Mouse (Mus musculus) cerebellum, adult 18-20 months (tissue): ENCODE data around the gene Acbd7.

ENCODE experiments used
- DNase-seq, 2 experiments: peaks; one replicate each; pipeline ENCODE4 v3.0.0; 2021

Acbd7 gene

DNA sequence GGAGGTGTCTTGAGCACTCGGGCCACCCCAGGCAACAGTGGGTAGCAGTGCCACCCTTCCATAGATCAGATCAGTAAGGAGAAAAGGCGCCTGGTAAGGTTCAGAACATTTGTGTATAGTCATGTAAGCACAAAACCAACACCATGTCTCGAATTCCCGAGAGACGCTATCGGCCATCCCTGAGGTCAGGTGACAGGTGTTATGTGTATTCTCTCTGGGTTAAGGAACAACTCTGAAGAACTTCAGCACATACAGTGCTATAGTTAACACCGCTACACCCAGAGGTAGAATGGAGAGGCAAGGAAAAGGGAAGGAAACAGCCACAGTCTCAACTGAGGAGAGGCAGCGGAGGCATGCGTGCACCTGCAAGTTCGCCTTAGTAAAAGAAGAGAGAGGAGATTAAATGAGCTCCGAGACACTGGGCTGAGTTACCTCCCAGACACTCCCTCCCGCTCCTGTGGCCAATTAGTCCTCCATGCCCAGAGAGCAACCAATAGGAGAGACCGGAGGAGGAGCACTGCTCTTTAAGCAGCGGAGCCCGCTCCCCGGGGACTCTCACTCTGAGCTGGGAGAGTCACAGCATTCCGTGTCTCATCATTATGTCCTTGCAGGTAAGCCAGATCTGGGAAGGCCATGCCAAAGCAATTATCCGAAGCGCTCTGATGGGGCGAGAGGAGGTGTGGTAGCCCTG lies at the start of gene Acbd7:
TSS of gene Acbd7 (plus strand) at position 558 of the 691 bp plus-strand sequence.
- peak; percentile 53 to 68 for DNase-seq

- no peak for DNase-seq
Observed at GRCm38 (mm10) chr2:3286243-3286642, 49.7 kb upstream of the Acbd7 start.

- no peak for DNase-seq
Observed at GRCm38 (mm10) chr2:3289581-3289980, 46.4 kb upstream of the Acbd7 start.

GRCm38 (mm10) chr2:3292170-3292569 lies 43.8 kb upstream of the Acbd7 start:
- DNase-seq, result no peak

- DNase-seq, result no peak
Observed at GRCm38 (mm10) chr2:3295826-3296225, 40.1 kb upstream of the Acbd7 start.

DNA sequence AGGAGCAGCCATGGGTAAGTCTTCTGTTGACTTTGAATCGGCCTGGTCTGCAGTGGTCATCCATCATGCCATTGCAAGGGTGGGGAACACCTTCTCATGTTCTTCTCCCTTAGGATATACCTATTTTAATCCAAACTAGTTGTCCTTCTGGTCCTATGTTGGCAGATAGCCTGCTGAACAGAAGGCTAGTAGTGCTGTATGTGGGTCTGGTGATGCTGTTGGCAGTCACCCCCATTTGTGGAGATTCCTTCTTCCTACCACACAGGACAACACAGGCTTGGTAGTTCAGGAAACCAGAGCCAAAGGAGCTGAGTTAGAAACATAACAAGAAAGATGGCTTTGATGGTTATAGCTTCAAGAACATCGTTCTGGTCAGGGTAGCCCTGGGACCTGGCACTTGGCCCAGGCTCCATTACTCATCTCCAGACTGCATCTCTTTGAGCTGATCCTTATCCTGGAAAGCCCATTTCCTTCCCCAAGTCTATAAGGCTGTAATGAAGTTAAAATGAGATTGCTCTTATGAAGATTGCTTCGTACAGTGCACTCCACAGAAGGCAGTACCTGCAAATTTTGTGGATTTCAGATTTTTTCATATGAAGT lies 30.4 kb upstream of the Acbd7 start:
- peak; percentile 72 to 73 for DNase-seq

DNA sequence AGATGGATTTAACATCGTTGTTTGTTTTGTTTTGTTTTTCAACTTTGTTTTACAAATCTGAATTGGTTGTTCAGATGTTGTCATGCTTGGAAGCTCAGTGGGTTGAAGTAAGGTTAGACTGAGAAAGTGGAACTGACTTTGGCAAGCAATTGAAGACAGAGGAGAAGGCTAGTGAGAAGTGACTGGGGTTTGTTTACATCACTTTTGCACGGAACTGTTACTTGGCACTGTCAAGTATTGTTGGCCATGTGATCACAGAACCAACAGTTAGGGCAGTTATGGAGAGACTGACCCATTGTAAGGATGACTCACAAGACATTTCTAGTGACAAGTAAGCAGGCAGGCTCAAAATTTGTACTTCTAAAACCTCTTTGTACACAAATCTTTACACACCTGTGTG lies 12.8 kb upstream of the Acbd7 start:
- no peak for DNase-seq

- DNase-seq, result no peak
Observed at GRCm38 (mm10) chr2:3324381-3325130, 11.4 kb upstream of the Acbd7 start.

DNA sequence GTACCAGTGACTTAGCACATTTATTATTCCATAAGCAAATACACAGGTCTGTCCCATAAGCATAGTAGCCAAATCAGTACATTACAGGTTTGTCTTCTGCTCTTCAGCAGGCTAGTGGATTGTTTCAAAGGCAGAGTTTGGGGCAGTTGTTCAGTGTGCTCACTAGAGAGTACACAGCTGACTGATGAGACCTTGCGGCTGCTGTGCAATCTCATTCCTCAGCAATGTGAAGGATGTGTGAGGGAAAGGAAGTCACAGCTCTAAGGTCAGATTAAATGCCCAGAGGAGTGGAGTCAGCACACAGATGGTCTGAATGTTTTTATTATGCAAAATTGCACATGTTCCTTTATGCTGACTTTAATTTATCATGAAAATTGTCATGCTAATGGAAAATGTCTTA lies 9.4 kb upstream of the Acbd7 start:
- no peak for DNase-seq

DNA sequence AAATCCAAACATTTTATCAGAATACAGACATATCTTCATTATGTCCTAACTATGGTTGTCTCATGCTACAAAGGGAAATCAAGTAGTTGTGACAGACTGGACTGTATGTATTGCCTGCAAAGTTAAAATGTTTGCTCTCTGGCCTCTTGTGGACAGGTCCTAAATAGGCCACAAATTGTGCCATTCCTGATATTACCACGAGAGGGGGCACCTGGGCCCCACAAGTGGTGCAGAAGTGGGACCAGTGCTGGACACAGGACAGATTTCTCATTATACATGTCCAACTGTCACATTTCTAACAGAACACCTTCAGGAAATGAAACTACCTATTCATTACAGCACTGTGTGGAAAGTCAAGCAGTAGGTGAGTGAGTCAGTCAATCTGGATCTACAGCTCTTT lies 8.6 kb upstream of the Acbd7 start:
- peak; percentile 73 to 74 for DNase-seq

DNA sequence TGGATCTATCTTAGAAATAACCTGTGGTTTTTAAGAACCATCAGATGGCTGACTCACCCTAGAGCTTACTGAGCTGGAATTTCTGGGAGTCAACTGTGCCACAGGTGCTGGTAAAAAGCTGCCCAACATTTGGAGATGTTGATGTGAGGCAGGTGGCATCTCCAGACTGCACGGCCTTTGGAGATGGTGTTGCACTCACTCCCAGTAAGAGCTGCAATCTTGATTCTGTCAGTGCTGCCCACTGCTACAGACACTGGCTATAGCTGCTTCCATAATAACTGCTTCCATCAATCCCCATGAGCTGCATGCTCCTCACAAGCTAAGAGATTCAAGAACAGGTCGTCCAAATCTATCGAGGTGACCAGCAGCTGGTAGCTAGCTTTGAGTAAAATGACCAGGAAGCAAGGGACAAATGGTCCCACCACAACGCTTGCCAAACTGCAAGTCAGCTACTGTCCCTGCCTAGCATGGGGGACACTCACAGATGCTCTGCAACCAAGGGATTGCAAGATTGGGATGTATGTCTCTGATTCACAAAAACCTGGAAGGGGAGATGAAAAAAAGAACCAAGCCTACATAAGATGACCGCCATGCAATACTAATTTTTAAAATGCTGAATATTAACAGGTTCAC lies 4.8 kb upstream of the Acbd7 start:
- DNase-seq, result peak; percentile 4 to 19

DNA sequence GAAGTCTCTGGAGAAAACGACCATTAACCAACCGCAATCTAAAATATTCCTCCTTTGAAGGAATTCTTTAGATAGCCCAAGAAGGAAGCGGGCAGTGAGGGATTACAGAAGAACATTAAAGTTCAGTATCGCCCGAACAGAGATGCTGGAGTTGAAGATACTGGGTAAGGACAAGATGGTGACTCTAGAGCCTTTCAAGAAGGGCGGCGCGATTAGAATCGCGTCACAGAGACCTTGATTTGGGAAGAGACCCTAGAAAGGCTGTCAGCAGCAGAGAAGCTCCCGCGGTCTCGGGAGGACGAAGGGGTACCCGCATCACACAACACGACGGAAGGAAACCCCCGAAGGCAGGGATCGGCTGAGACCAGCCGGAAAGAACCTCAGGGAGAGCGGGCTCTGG lies 3.9 kb upstream of the Acbd7 start:
- no peak for DNase-seq

- DNase-seq, result peak; percentile 97
Observed at GRCm38 (mm10) chr2:3332484-3333242, 3.3 kb upstream of the Acbd7 start, which contains the start of gene Rpp38. Gene Rpp38 (minus strand): TSS chr2:3332643.

DNA sequence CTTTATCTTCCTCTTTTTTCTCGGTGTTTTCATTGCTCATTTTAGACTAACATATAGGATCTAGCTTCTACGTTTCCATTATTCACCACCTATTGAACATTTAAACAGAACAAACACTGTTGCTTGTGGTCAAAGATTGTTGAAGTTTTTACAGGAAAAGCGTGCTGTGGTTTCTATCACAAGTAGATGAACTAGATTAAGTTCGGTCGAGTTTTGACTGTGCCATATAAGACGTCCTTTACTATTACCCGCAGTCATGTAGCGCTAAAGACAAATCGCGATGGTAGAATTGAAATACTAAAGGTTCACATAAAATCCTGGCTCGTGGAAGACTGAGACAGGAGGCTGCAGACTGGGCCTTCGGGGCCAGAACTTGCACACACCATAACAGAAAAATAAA lies 2.2 kb upstream of the Acbd7 start:
- no peak for DNase-seq

- DNase-seq, result no peak
Observed at GRCm38 (mm10) chr2:3348422-3348821, 12.5 kb downstream of the Acbd7 start.

GRCm38 (mm10) chr2:3348919-3349318 lies 13.0 kb downstream of the Acbd7 start:
- DNase-seq, result peak in 1 of 2 experiments; percentile 15

- DNase-seq, result no peak
Observed at GRCm38 (mm10) chr2:3353160-3353559, 17.2 kb downstream of the Acbd7 start.

GRCm38 (mm10) chr2:3355793-3356192 lies 19.8 kb downstream of the Acbd7 start:
- no peak for DNase-seq

DNA sequence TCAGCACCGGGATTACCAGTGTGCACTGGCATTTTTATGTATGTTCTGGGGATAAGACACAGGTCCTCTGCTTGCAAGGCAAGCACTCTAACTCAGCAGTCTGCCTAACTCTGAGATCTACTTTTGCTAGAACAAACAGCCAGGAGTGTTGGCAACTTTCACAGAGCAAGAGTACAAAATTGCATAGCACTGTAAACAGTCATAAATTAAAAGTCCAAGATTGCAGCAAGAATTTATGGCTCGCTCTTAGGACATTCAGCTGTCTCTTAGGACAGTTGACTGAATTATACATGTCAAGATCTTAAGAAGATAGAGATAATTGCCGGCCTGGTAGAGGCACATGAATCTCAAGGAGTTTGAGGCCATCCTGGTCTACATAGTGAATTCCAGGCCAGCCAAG lies 20.3 kb downstream of the Acbd7 start:
- DNase-seq, result no peak

DNA sequence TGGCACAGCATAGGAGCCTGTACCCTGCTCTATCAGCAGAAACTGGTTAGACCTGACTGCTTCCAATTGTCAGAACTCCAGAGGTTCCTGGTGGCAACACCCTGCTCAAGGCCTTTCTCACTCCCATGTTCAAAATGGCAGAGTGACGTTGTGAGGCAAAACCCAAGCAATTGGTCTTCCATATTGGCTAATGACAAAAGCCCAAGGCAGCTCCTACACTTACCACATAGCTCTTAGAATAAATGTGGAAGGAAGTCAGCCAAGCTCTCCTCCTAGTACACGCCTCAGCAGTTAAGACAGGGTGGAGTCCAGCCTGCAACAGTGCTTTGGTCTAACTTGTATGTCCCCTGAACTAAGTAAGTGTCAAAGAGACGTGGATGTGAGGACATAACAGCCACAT lies 21.9 kb downstream of the Acbd7 start:
- DNase-seq, result no peak

GRCm38 (mm10) chr2:3361067-3361466 lies 25.1 kb downstream of the Acbd7 start:
- no peak for DNase-seq

DNA sequence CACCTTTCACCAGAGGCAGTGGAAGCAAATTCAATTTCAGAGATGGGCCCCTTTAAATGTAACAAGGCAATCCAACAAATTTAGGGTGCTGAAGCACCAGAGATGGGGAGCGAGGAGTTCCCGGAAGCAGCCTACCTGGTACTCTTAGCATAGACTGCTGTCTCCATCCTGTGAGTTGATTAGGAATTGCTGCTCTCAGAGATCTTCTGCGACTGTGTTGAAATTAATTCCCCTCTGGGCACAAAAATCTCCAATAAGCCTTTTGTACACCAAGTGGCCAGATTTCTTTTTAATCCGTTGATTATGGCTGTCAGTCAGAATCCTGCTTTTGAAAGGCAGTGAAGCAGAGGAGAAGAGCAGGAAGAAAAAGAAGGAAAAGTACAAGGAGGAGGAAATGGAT lies 29.2 kb downstream of the Acbd7 start:
- no peak for DNase-seq
